In genomic region chr12:117861249-117861648, GRCm38 (mm10) we compare ENCODE assay signal across 24 mouse cellular contexts.
"Had no signal": no experiment of that assay in that cellular context is flagged by ENCODE, and none has a peak within 500 bp of the region (broad histone marks: within the 10 kb centered on the region; RNA-seq: fewer than 3 reads in every experiment).

No protein-coding gene starts in this region.

- H3K4me3 ChIP-seq: heart, adult 2 months; heart, embryonic 13.5 days; heart, embryonic 15.5 days; hindbrain, embryonic 13.5 days; hindbrain, embryonic 15.5 days; intestine, embryonic 15.5 days; layer of hippocampus, adult 2 months; left cerebral cortex, adult 2 months; limb, embryonic 13.5 days; limb, embryonic 15.5 days had no signal

- H3K4me2 ChIP-seq: heart, embryonic 11.5 days; heart, embryonic 13.5 days; heart, embryonic 15.5 days; hindbrain, embryonic 13.5 days; hindbrain, embryonic 15.5 days; intestine, embryonic 15.5 days; limb, embryonic 13.5 days; limb, embryonic 15.5 days had no signal

- ATAC-seq: hindbrain, postnatal 0 days; intestine, embryonic 15.5 days; intestine, postnatal 0 days had no signal

- H3K4me1 ChIP-seq: heart, embryonic 15.5 days; hindbrain, embryonic 13.5 days; hindbrain, embryonic 15.5 days; intestine, embryonic 15.5 days had no signal

- H3K27ac ChIP-seq: heart, adult 2 months; heart, embryonic 13.5 days; heart, embryonic 15.5 days; hindbrain, embryonic 13.5 days; hindbrain, embryonic 15.5 days; hindbrain, postnatal 0 days; intestine, embryonic 15.5 days; layer of hippocampus, adult 2 months; left cerebral cortex, adult 2 months; limb, embryonic 13.5 days; limb, embryonic 15.5 days had no signal

- H3K27me3 ChIP-seq: heart, embryonic 13.5 days; heart, embryonic 15.5 days; hindbrain, embryonic 13.5 days; hindbrain, embryonic 15.5 days; intestine, embryonic 15.5 days; limb, embryonic 13.5 days; limb, embryonic 15.5 days had no signal

- H3K9me3 ChIP-seq: heart, embryonic 13.5 days; heart, embryonic 15.5 days; hindbrain, embryonic 13.5 days; hindbrain, embryonic 15.5 days; intestine, embryonic 15.5 days; limb, embryonic 13.5 days; limb, embryonic 15.5 days had no signal

- H3K9ac ChIP-seq: heart, embryonic 13.5 days; heart, embryonic 15.5 days; hindbrain, embryonic 13.5 days; hindbrain, embryonic 15.5 days; intestine, embryonic 15.5 days; limb, embryonic 13.5 days; limb, embryonic 15.5 days had no signal

- H3K36me3 ChIP-seq: heart, embryonic 15.5 days; hindbrain, embryonic 13.5 days; hindbrain, embryonic 15.5 days; intestine, embryonic 15.5 days; limb, embryonic 15.5 days had no signal

- DNase-seq: gastrocnemius, postnatal 14 days; gastrocnemius, postnatal 36 days; heart, adult 11 months; heart, adult 2 months; heart, postnatal 14 days; heart, postnatal 36 days; kidney, adult 18-20 months; kidney, adult 8-10 months; kidney, postnatal 10 days; kidney, postnatal 25 days; kidney, postnatal 4 days; left cerebral cortex, postnatal 4 days had no signal
